Mouse (Mus musculus): ENCODE measurements around the gene Ppp2r5a. TPM values are rescaled to one million over a fixed set of nuclear protein-coding genes. Genes with fewer than 3 reads are reported as not detected.

Gene Ppp2r5a
- total RNA-seq, 2 experiments from 2014 or later, result 122 to 162 TPM

DNA sequence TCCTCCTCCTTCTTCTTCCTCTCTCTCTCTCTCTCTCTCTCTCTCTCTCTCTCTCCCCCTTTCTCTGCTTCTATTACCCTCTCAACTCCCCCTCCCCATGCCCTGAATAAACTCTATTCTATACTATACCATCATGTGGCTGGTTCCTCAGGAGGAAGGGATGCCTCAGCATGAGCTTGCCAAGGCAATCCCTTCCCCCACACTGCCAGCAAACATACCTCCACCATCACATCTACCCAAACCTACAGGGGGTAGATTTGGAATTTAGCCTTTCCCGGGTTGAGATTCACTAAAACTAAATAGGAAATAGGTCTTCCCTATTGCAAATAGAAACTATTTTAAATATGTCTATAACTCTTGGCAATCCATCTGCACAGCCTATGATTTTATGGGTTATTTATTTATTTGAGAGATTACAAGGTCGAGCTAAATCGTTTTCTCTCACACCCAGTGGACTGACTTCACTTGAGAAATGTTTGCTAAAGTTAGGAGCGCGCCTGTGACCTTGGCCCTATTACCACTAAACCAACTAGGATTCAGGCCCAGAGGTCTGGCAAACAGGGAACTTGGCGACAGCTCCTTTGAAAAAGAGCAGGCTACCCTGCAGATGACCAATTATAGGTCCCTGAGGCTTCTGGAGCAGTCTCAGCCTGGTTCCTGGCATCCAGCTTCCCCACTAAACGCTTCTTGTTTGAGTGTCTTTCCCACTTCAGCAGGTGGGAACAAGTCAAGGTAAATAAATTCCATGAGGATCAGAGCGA is 17.1 kb upstream of the Ppp2r5a start:
- ATAC-seq (replicated peaks; ENCODE audit: poor library complexity, severe bottlenecking), result no peak

GRCm38 (mm10) chr1:191419421-191419820 is 16.3 kb upstream of the Ppp2r5a start:
- ATAC-seq (replicated peaks; ENCODE audit: poor library complexity, severe bottlenecking), result no peak

GRCm38 (mm10) chr1:191418936-191419335 is 15.9 kb upstream of the Ppp2r5a start:
- ATAC-seq (replicated peaks; ENCODE audit: poor library complexity, severe bottlenecking), result no peak

- peak; percentile 5; the same call in 1 of the 2 replicates for ATAC-seq (replicated peaks; ENCODE audit: poor library complexity, severe bottlenecking)
Observed at GRCm38 (mm10) chr1:191417111-191417510, 14.0 kb upstream of the Ppp2r5a start.

DNA sequence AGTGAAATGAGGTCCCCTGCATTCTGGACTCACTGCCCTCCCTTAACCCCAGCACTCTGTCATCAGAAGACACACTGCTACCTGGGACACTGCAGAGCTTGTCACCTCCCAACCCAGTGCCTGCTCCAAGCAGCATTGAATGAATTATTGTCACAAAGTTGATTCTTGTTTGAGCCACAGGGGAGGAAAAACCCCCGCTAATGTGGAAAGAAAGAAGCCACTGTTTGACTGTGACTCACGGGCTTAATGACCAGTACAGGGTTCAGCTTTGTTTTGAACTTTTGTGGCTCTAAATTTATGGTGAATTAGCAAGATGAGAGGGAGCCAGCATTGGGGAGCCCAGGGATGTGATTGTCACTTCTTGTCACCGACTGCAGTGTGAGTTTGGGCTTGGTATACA is 13.5 kb upstream of the Ppp2r5a start:
- no peak for ATAC-seq (replicated peaks; ENCODE audit: poor library complexity, severe bottlenecking)

DNA sequence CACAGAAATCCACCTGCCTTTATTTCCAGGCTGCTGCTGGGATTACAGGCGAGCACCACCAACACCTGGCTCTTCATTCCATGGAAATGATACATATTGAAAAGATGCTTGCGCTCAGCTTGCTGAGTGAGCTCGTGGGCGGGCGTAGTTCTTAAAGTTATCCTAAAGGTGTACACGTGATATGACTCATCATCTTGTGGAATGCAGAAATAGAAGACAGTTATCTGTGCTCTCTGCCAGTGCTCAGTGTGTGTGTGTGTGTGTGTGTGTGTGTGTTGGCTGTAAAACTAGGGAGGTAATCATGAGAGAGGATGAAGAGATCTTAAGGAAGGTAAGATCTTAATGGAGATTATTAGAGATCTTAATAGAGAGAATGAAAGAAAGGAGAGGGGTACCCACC is 11.4 kb upstream of the Ppp2r5a start:
- no peak for ATAC-seq (replicated peaks; ENCODE audit: poor library complexity, severe bottlenecking)

GRCm38 (mm10) chr1:191413691-191414415 is 10.8 kb upstream of the Ppp2r5a start:
- no peak for ATAC-seq (replicated peaks; ENCODE audit: poor library complexity, severe bottlenecking)

DNA sequence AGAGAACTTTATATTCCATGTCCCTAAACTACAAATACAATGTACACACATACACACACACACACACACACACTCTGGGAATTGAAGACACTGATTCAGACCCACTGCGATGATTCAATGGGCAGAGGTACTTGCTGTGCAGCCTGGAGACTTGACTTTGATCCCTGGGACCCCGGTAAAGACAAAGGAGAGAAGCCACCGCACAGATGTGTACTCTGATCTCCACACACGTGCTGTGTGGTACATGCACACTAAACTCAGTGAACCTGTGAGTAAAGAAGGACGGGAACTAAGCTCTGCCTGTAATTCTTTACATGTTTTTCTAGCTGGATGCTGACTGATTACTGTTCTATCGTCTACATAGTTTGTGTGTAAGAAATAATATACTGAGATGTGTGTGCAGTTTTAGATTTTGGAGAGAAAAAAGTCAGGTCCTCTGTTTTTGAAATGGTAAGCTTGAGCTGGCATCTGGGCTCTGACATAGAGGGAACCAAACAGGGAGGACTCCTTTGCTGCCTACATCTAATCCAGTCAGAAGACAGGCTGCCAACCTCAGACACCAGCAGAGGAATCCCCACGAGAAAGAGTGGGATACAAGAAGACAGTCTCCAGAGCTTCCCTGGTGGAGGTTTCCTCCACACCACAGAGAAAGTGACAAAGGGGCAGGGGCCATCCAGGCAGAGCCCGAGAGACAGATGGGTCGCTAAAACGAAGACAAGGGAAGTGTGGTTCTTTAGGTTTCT is 7.4 kb upstream of the Ppp2r5a start:
- ATAC-seq (replicated peaks; ENCODE audit: poor library complexity, severe bottlenecking), result no peak

GRCm38 (mm10) chr1:191407246-191407645 is 4.2 kb upstream of the Ppp2r5a start:
- no peak for ATAC-seq (replicated peaks; ENCODE audit: poor library complexity, severe bottlenecking)

DNA sequence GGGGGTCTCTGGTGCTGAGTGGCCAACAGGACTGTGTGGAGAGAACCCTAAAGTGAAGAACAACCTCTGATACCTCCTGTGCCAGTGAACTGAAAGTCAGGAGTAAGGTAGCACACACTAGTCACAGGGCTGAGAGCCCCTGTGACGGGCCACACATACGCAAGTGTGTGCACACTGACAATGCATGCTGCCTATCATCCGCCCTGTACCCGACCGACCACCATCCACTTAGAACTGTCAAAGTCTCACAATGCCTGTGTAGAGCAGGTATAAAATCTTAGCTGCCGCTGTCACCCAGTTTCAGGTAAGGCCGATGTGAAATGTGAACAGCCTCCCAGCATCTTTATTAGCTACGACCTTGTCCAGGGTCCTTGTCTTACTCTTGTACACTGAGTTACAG is 3.4 kb upstream of the Ppp2r5a start:
- ATAC-seq (replicated peaks; ENCODE audit: poor library complexity, severe bottlenecking), result no peak

- peak; percentile 25 for ATAC-seq (replicated peaks; ENCODE audit: poor library complexity, severe bottlenecking)
Observed at GRCm38 (mm10) chr1:191404721-191405329, 1.8 kb upstream of the Ppp2r5a start.

DNA sequence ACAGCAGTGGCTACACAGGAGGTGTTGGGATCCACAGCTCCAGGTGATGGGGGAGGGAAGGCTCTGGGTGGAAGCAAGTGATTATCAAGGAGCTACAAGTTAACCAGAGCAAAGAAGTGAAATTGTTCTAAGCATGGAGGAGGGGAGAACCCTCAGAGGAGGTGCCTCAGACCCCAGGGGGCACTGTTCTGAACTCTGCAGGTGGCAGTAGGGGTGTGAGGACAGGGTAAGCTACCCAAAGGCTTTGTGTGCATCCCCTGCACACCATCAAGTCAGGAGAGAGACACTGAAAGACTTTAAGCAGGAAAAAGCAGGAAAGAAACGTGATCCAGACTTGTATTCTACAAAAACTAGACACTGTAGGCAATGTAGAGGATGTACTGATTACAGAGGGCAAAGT is 1.2 kb upstream of the Ppp2r5a start:
- no peak for ATAC-seq (replicated peaks; ENCODE audit: poor library complexity, severe bottlenecking)

- ATAC-seq (replicated peaks; ENCODE audit: poor library complexity, severe bottlenecking), result peak; percentile 45
Observed at GRCm38 (mm10) chr1:191402506-191402905, 566 bp downstream of the Ppp2r5a start.

GRCm38 (mm10) chr1:191396897-191397849 is 5.9 kb downstream of the Ppp2r5a start:
- peak; percentile 83 for ATAC-seq (replicated peaks; ENCODE audit: poor library complexity, severe bottlenecking)

DNA sequence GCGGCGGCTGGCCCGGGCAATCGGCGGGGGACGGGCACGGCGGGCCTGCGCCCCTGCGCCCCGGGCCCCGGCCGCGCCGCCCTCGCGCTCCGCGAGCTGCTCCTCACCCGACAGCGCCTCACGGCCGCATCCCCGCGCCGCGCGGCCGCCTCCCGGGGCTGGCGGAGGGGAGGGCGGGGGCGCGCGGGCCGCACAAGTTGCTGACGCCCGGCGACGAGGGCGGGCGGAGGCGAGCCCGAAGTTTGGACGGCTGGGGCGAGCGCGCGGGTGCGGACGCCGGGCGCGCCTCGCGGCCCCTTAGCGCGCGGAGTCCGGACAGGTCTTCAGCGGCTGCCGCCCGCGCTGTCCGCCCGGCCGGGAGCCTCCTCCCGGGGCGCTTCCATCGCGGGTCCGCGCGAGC is 6.6 kb downstream of the Ppp2r5a start:
- no peak; the same call in 1 of the 2 replicates for ATAC-seq (replicated peaks; ENCODE audit: poor library complexity, severe bottlenecking)

GRCm38 (mm10) chr1:191395871-191396433 is 7.1 kb downstream of the Ppp2r5a start:
- ATAC-seq (replicated peaks; ENCODE audit: poor library complexity, severe bottlenecking), result no peak

GRCm38 (mm10) chr1:191395200-191395599 is 7.9 kb downstream of the Ppp2r5a start:
- no peak for ATAC-seq (replicated peaks; ENCODE audit: poor library complexity, severe bottlenecking)

DNA sequence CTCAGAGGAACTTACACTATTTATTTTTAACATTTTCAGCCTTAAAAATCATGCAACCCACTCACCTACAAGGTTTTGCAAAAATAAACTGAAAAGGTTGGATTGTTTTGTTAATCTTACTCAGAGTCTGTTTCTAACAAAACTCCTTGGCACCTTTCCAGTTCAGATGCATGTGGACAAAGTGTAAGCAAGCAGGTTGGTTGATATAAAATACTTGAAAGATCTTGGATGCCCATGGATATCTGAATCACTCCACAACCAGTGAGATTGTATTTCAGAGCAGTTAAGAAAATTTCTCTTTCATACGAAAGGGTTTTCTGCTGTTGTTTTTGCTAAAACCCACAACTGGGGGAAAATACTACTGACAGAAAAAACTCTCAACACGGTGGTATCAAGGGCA is 8.9 kb downstream of the Ppp2r5a start:
- ATAC-seq (replicated peaks; ENCODE audit: poor library complexity, severe bottlenecking), result no peak

GRCm38 (mm10) chr1:191393536-191393935 is 9.5 kb downstream of the Ppp2r5a start:
- ATAC-seq (replicated peaks; ENCODE audit: poor library complexity, severe bottlenecking), result no peak

Measured in granulocyte monocyte progenitor cell, adult 5-6 weeks (primary cell).